Mouse (Mus musculus) ES-E14 (cell line): ENCODE data around the gene Cry2. TPM values are rescaled to one million over a fixed set of nuclear protein-coding genes. Genes with fewer than 3 reads are reported as not detected.

Source experiments
- DNase-seq: peaks from one replicate; pipeline ENCODE4 v3.0.0-alpha.2; 2013; ENCODE audit warnings: low read depth, low spot score
- H3K27ac ChIP-seq: 2 replicates; pipeline ENCODE4 v1.5.1; 2012; ENCODE audit warnings: low read depth, mild to moderate bottlenecking, low read length, moderate library complexity, mixed read lengths; ENCODE audit not compliant: poor library complexity, insufficient read depth, severe bottlenecking
- H3K36me3 ChIP-seq: 2 replicates; pipeline ENCODE4 v1.6.1; 2012; ENCODE audit warnings: mild to moderate bottlenecking, low read length, moderate library complexity, mixed read lengths; ENCODE audit not compliant: control insufficient read depth, poor library complexity, insufficient read depth, severe bottlenecking
- H3K4me1 ChIP-seq, 2 experiments: fragments of 150-350 bp in 1 of 2; sonication (generic) in 1 of 2; 2 replicates each; pipeline ENCODE4 v1.6.1; 2012; ENCODE audit warnings: low read length in 2 of 2, mild to moderate bottlenecking in 1 of 2, mixed read lengths in 1 of 2; ENCODE audit not compliant: control insufficient read depth in 2 of 2, insufficient read depth in 2 of 2, poor library complexity in 1 of 2
- H3K4me3 ChIP-seq, 2 experiments: fragments of 150-350 bp in 1 of 2; sonication (generic) in 1 of 2; 2 replicates each; pipeline ENCODE4 v1.5.1; 2012; ENCODE audit warnings: low read length in 2 of 2, low read depth in 1 of 2, mild to moderate bottlenecking in 1 of 2, mixed read lengths in 1 of 2; ENCODE audit not compliant: insufficient read depth in 1 of 2, poor library complexity in 1 of 2, severe bottlenecking in 1 of 2
- H3K9ac ChIP-seq: 2 replicates; pipeline ENCODE4 v1.6.1; 2012; ENCODE audit warnings: low read depth, mild to moderate bottlenecking, low read length, mixed read lengths; ENCODE audit not compliant: poor library complexity, insufficient read depth, severe bottlenecking
- H3K9me3 ChIP-seq: fragments of 150-350 bp; sonication (generic); 2 replicates; pipeline ENCODE4 v1.6.1; 2012; ENCODE audit warnings: low read depth, mild to moderate bottlenecking, low read length; ENCODE audit not compliant: control insufficient read depth, insufficient read depth
- CHD2 ChIP-seq: IDR thresholded peaks from 2 replicates; pipeline ENCODE4 v1.6.1; 2014; ENCODE audit warnings: mild to moderate bottlenecking, low read depth, low read length, inconsistent platforms
- HCFC1 ChIP-seq: IDR thresholded peaks from 2 replicates; pipeline ENCODE4 v1.6.1; 2012; ENCODE audit warnings: low read length, inconsistent platforms, borderline replicate concordance; ENCODE audit not compliant: insufficient read depth
- MAFK ChIP-seq: IDR thresholded peaks from 2 replicates; pipeline ENCODE4 v1.6.1; 2014; ENCODE audit warnings: mild to moderate bottlenecking, low read depth, low read length, inconsistent platforms; ENCODE audit not compliant: insufficient read depth
- ZC3H11A ChIP-seq: IDR thresholded peaks from 2 replicates; pipeline ENCODE4 v1.6.1; 2012; ENCODE audit warnings: low read depth, mild to moderate bottlenecking, inconsistent platforms, low read length, borderline replicate concordance
- ZNF384 ChIP-seq: IDR thresholded peaks from 2 replicates; pipeline ENCODE4 v1.6.1; 2012; ENCODE audit warnings: low read depth, low read length, inconsistent platforms
- in situ Hi-C, 2 experiments: fragments of 600-800 bp; cut with MboI; formaldehyde crosslinking; loops; one replicate each; pipeline ENCODE4 v1.15.1; 2025; ENCODE audit warnings: low sequenced_read_pairs in 2 of 2, inconsistent platforms in 1 of 2; ENCODE audit not compliant: unreplicated experiment in 2 of 2
- total RNA-seq: library from RNA; depleted of rRNA; stranded (reverse); fragments of 300-350 nt; gene quantifications from 2 replicates; pipeline ENCODE4 v1.2.3, GENCODE M21; 2012

The Cry2 gene
- total RNA-seq, 1 experiment: 11.7 TPM

- no peak for TF ChIP-seq ZC3H11A
- TF ChIP-seq HCFC1: no peak
- no peak for TF ChIP-seq MAFK
- no peak for TF ChIP-seq ZNF384
- TF ChIP-seq CHD2: no peak
- Histone ChIP-seq H3K4me3 (no peak overlapping the region), H3K9ac (no peak overlapping the region), H3K4me1 (peaks cover 2 to 7% of the 10 kb centered on the region in 2 experiments; a peak in 1 of 4 replicates), H3K36me3 (peaks cover 9% of the 10 kb centered on the region; the same call in 1 of the 2 replicates), H3K27ac (no peak overlapping the region), H3K9me3 (no peaks in the 10 kb centered on the region)
- no peak for DNase-seq
- in situ Hi-C loops: no loop called here
These were observed 42.7 kb downstream of the Cry2 start for GRCm38 (mm10) chr2:92391116-92391515.

GRCm38 (mm10) chr2:92390206-92390930 is 43.5 kb downstream of the Cry2 start:
- Histone ChIP-seq H3K27ac (no peak overlapping the region), H3K9me3 (no peaks in the 10 kb centered on the region), H3K36me3 (peaks cover 16% of the 10 kb centered on the region; the same call in 1 of the 2 replicates), H3K4me3 (no peak overlapping the region), H3K9ac (no peak overlapping the region), H3K4me1 (peaks cover 2 to 11% of the 10 kb centered on the region in 2 experiments; a peak in 1 of 4 replicates)
- no peak for TF ChIP-seq CHD2
- no peak for TF ChIP-seq MAFK
- TF ChIP-seq HCFC1: no peak
- no peak for TF ChIP-seq ZC3H11A
- TF ChIP-seq ZNF384: no peak
- no peak for DNase-seq
- in situ Hi-C loops: no loop called here

GRCm38 (mm10) chr2:92389645-92390044 is 44.2 kb downstream of the Cry2 start:
- Histone ChIP-seq H3K27ac (peak overlapping the region; percentile 66; the same call in 1 of the 2 replicates), H3K36me3 (peaks cover 20% of the 10 kb centered on the region; the same call in 1 of the 2 replicates), H3K4me1 (peaks cover 2 to 14% of the 10 kb centered on the region in 2 experiments; a peak in 1 of 4 replicates), H3K4me3 (peak overlapping the region in 1 of 2 experiments; percentile 76; a peak in 1 of 4 replicates), H3K9ac (no peak overlapping the region), H3K9me3 (no peaks in the 10 kb centered on the region)
- DNase-seq: no peak
- in situ Hi-C loops: no loop called here
- peak; percentile 100 for TF ChIP-seq ZNF384
- peak; percentile 69 for TF ChIP-seq MAFK
- no peak for TF ChIP-seq ZC3H11A

GRCm38 (mm10) chr2:92388891-92389641 is 44.8 kb downstream of the Cry2 start:
- Histone ChIP-seq H3K36me3 (peaks cover 20% of the 10 kb centered on the region; the same call in 1 of the 2 replicates), H3K4me3 (peak overlapping the region; percentile 10 to 76), H3K27ac (peak overlapping the region; percentile 66; the same call in 1 of the 2 replicates), H3K9me3 (no peaks in the 10 kb centered on the region), H3K4me1 (peaks cover 2 to 14% of the 10 kb centered on the region in 2 experiments; a peak in 1 of 4 replicates), H3K9ac (peak overlapping the region; percentile 63)
- peak; percentile 95 for DNase-seq
- TF ChIP-seq MAFK (no peak), HCFC1 (0 out of 2 replicates have a peak, but pooled peaks have one; percentile 48)
- in situ Hi-C loops: no loop called here
